Mouse (Mus musculus) heart, embryonic 14.5 days (tissue): Measurements from ENCODE around the gene H2-T22. TPM values are rescaled to one million over a fixed set of nuclear protein-coding genes. Genes with fewer than 3 reads are reported as not detected.
"Not testable (repeated sequence)": the region's sequence is repeated elsewhere in the genome, so short reads cannot be mapped to it uniquely, and the experiment has no call there.

ENCODE experiments used
- ATAC-seq: fragments of 200-750 bp; cut with Nextera tagmentation; 2 replicates; pipeline ENCODE4 v1.8.0; 2017; ENCODE audit warnings: low read depth, moderate TSS enrichment; ENCODE audit not compliant: insufficient number of reproducible peaks, insufficient read depth, low FRiP score
- H3K27ac ChIP-seq, 2 experiments: fragments of 200-500 bp in 1 of 2; fragments of 300-500 bp in 1 of 2; sonication (generic) in 1 of 2; replicated peaks in 1 of 2; 2 replicates each; pipeline ENCODE4 v1.5.1; 2012 to 2014; ENCODE audit warnings: low read depth in 2 of 2, low read length in 2 of 2, control low read depth in 1 of 2, mild to moderate bottlenecking in 1 of 2, mixed read lengths in 1 of 2; ENCODE audit not compliant: control insufficient read depth in 1 of 2, insufficient read depth in 1 of 2
- H3K27me3 ChIP-seq: fragments of 300-500 bp; sonication (generic); 2 replicates; pipeline ENCODE4 v1.6.1; 2014; ENCODE audit warnings: mild to moderate bottlenecking, low read length, control low read depth; ENCODE audit not compliant: control insufficient read depth, insufficient read depth
- H3K36me3 ChIP-seq: fragments of 300-500 bp; sonication (generic); 2 replicates; pipeline ENCODE4 v1.6.1; 2014; ENCODE audit warnings: mild to moderate bottlenecking, control low read depth, low read length, mixed read lengths; ENCODE audit not compliant: control insufficient read depth, insufficient read depth
- H3K4me1 ChIP-seq, 2 experiments: fragments of 200-500 bp in 1 of 2; fragments of 300-500 bp in 1 of 2; sonication (generic) in 1 of 2; 2 replicates each; pipeline ENCODE4 v1.6.1; 2012 to 2014; ENCODE audit warnings: low read length in 2 of 2, control low read depth in 1 of 2, mixed read lengths in 1 of 2; ENCODE audit not compliant: control insufficient read depth in 2 of 2, insufficient read depth in 2 of 2
- H3K4me2 ChIP-seq: fragments of 300-500 bp; sonication (generic); 2 replicates; pipeline ENCODE4 v1.6.1; 2014; ENCODE audit warnings: mild to moderate bottlenecking, low read length
- H3K4me3 ChIP-seq, 2 experiments: fragments of 200-500 bp in 1 of 2; fragments of 300-500 bp in 1 of 2; sonication (generic) in 1 of 2; 2 replicates each; pipeline ENCODE4 v1.5.1; 2012 to 2014; ENCODE audit warnings: low read length in 2 of 2, mild to moderate bottlenecking in 2 of 2, control low read depth in 1 of 2, low read depth in 1 of 2, moderate library complexity in 1 of 2; ENCODE audit not compliant: control insufficient read depth in 1 of 2, insufficient read depth in 1 of 2
- H3K9ac ChIP-seq: fragments of 300-500 bp; sonication (generic); 2 replicates; pipeline ENCODE4 v1.6.1; 2014; ENCODE audit warnings: mild to moderate bottlenecking, low read length
- H3K9me3 ChIP-seq: fragments of 300-500 bp; sonication (generic); 2 replicates; pipeline ENCODE4 v1.6.1; 2016; ENCODE audit warnings: low read length, control low read depth; ENCODE audit not compliant: control insufficient read depth
- WGBS: fragments of 180-500 bp; shearing (Covaris S2); extraction: QIAGEN DNeasy Blood & Tissue Kit; methylation state at CpG from one replicate; pipeline ENCODE4 v1.1.7; 2014; 5-methylcytosine and 5-hydroxymethylcytosine counted together
- polyA plus RNA-seq: library from polyadenylated mRNA; unstranded; fragments of >200 nt; fragmentation: Nextera tagmentation; extraction: Ambion mirVana; gene quantifications from 2 replicates; pipeline ENCODE4 v1.2.1, GENCODE M21; 2014

H2-T22 gene
- polyA plus RNA-seq, 1 experiment from 2014 or later: 7.4 TPM

GRCm38 (mm10) chr17:36034524-36034923 lies 8.0 kb downstream of the H2-T22 start:
- H3K36me3 ChIP-seq, H3K27me3 ChIP-seq, H3K9me3 ChIP-seq, H3K9ac ChIP-seq, H3K4me3 ChIP-seq, H3K4me2 ChIP-seq, H3K27ac ChIP-seq, H3K4me1 ChIP-seq, ATAC-seq: not testable (repeated sequence)
- 54% methylated on average over 3 of the region's 3 CpGs for WGBS

DNA sequence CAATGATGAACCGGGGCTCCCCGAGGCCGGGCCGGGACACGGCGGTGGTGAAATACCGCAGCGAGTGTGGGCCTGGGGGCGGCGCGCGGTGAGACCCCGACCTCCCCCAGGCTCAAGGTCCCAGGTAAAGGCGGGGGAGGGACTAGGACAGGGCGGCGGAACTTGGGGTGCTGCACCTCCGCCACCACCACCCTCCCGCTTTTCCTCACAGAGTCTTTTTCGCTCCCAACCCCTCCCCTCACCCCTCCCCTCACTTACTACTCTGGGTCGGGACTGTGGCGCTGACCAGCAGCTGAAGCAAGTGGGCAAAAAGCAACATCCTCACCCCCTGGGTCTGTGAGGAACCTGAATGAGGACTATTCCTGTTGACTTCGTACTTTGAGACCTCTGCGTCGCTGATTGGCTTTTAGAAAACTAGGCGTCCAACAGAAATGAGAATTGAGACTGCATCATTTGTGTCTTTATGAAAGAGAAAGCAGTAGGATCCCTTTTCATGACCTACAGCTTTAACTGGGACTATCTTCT lies 10.1 kb downstream of the H2-T22 start, which contains the start of gene H2-T23:
Gene H2-T23, minus strand, starts transcription at position 505 of the 525 bp plus-strand sequence.
- not testable (repeated sequence) for H3K27ac ChIP-seq, H3K4me1 ChIP-seq, H3K27me3 ChIP-seq, H3K9me3 ChIP-seq, H3K36me3 ChIP-seq, ATAC-seq
- peak within 1 kb of the TSS; percentile 90 for H3K4me2 ChIP-seq
- peak within 1 kb of the TSS; percentile 49 to 57 for H3K4me3 ChIP-seq
- WGBS: 1% methylated on average over 24 of the region's 25 CpGs
- H3K9ac ChIP-seq: peak within 1 kb of the TSS; percentile 62

DNA sequence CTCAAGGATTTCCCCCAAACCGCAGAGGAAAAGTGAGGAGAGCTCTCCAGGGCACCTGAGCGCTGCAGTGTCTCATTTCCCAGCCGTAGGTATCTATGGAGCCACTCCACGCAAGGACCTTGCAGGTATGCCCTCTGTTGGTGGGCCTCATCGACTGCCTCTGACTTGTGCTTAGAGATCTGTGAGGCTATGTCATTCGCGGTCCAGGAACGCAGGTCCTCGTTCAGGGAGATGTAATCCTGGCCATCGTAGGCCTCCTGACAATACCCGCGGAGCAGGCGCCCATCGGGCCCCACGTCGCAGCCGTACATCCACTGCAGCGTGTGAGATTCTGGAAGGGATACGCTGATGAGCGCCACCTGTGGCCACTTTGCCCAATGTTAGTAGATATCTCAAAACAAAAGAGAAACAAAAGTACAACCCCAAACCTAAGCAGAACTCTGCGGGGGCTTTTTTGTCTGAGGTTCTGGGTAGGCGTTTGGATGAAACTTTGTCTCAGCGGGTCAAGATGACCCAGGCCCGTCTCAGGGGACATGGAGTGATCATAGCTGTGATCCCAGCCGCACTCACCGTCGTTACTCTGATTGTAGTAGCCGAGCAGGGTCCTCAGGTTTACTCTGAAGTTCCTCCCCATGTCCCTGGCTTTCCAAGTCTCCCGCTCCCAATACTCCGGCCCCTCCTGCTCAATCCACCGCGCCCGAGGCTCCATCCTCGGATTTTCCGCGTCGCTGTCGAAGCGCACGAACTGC lies 10.8 kb downstream of the H2-T22 start:
- H3K36me3 ChIP-seq, H3K27me3 ChIP-seq, H3K27ac ChIP-seq, H3K4me1 ChIP-seq, H3K9me3 ChIP-seq: not testable (repeated sequence)
- peak; percentile 37 for ATAC-seq
- 2% methylated on average over 40 of the region's 40 CpGs for WGBS
- Histone ChIP-seq H3K4me3 (peak overlapping the region; percentile 49 to 57), H3K9ac (peak overlapping the region; percentile 62), H3K4me2 (peak overlapping the region; percentile 90)

- Histone ChIP-seq H3K4me3 (peak overlapping the region in 1 of 2 experiments; percentile 49; a peak in 2 of 4 replicates), H3K4me2 (peak overlapping the region; percentile 90)
- not testable (repeated sequence) for H3K27me3 ChIP-seq, H3K4me1 ChIP-seq, H3K36me3 ChIP-seq, H3K27ac ChIP-seq, H3K9ac ChIP-seq, H3K9me3 ChIP-seq
- 0 out of 2 replicates have a peak, but pooled peaks have one; percentile 20 for ATAC-seq
- WGBS: 47% methylated on average over 8 of the region's 8 CpGs
These were observed 11.6 kb downstream of the H2-T22 start for GRCm38 (mm10) chr17:36030703-36031582.

GRCm38 (mm10) chr17:36030046-36030702 lies 12.4 kb downstream of the H2-T22 start:
- WGBS: 54% methylated on average over 2 of the region's 4 CpGs
- not testable (repeated sequence) for H3K4me3 ChIP-seq, H3K27me3 ChIP-seq, H3K4me2 ChIP-seq, ATAC-seq, H3K9ac ChIP-seq, H3K4me1 ChIP-seq, H3K27ac ChIP-seq, H3K36me3 ChIP-seq, H3K9me3 ChIP-seq

DNA sequence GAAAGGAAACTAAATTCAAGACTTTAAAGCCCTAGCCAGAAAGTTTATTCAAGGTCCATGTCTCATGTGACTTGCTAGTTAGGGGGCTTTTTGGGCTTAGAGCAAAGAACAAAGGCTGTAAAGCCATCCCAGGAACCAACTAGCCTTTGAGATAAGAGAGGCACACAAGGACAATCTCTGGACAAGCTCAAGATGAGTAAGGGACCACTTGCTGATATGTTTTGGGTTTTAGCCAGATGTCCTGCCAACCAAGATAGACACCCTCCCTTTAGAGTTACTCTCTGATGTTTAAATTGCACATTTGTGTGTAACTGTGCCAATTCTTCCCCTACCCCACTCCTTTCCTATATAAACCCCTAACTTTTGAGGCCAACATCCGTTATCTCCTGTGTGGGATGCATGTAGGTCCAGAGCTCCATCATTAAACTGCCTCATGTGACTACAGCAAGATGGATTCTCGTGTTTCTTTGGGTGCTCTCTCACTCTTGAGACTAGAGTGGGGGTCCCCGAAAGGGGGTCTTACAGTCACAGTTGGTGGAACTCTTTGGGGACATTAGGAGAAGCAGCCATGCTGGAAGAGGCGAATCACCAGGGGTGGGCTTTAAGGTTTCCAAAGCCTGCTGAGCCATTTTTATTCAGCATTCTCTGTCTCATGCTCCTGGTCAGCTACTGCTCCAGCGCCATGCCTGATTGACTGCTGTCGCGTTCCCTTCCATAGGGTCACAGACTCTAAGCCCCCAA lies 13.5 kb downstream of the H2-T22 start:
- Histone ChIP-seq H3K4me3 (no peak overlapping the region), H3K4me2 (no peak overlapping the region), H3K4me1 (peaks cover 0 to 1% of the 10 kb centered on the region in 2 experiments; a peak in 2 of 4 replicates), H3K9ac (no peak overlapping the region), H3K27me3 (no peaks in the 10 kb centered on the region; the same call in 1 of the 2 replicates), H3K9me3 (no peaks in the 10 kb centered on the region), H3K36me3 (no peaks in the 10 kb centered on the region), H3K27ac (no peak overlapping the region)
- no peak for ATAC-seq
- WGBS: 88% methylated on average over 7 of the region's 7 CpGs

DNA sequence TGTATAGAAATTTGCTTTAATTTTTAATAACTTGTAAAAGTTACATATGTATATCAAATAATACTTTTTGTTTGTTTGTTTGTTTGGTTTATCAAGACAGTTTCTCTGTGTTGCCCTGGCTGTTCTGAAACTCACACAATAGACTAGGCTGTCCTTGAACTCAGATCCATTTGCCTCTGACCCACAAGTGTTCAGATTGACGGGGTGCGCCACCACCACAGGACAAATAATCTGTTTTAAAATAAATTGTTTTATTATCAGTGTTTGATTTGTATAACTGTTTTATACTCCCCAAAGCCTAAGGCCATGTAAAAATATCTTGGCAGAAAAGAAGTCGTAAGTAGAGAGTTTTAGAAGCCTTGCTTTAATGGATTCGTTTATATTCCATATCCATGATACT lies 14.9 kb downstream of the H2-T22 start:
- Histone ChIP-seq H3K27me3 (no peaks in the 10 kb centered on the region; the same call in 1 of the 2 replicates), H3K36me3 (no peaks in the 10 kb centered on the region), H3K4me2 (no peak overlapping the region), H3K9ac (no peak overlapping the region), H3K9me3 (no peaks in the 10 kb centered on the region), H3K4me1 (peaks cover 0 to 6% of the 10 kb centered on the region in 2 experiments; a peak in 2 of 4 replicates), H3K27ac (no peak overlapping the region), H3K4me3 (no peak overlapping the region)
- ATAC-seq: no peak
- WGBS: 91% methylated on average over 4 of the region's 4 CpGs
